Mouse (Mus musculus) G1E (cell line): ENCODE results near the gene Ehd1. TPM values are rescaled to one million over a fixed set of nuclear protein-coding genes. Genes with fewer than 3 reads are reported as not detected.

Experiments
- ATAC-seq: 2 replicates; pipeline ENCODE4 v1.8.0; 2016; ENCODE audit warnings: mild to moderate bottlenecking; ENCODE audit not compliant: insufficient number of reproducible peaks, poor library complexity, low FRiP score, severe bottlenecking; ENCODE audit errors: extremely low read depth
- DNase-seq: peaks from one replicate; pipeline ENCODE4 v3.0.0; 2012; ENCODE audit warnings: low spot score
- H3K27me3 ChIP-seq: 2 replicates; pipeline ENCODE4 v1.6.1; 2012; ENCODE audit warnings: mild to moderate bottlenecking, low read length, inconsistent platforms; ENCODE audit not compliant: insufficient read depth
- H3K36me3 ChIP-seq: replicated peaks from 2 replicates; pipeline ENCODE3; 2012; ENCODE audit warnings: mild to moderate bottlenecking, inconsistent platforms
- H3K4me1 ChIP-seq: 2 replicates; pipeline ENCODE4 v1.6.1; 2012; ENCODE audit warnings: low read depth, low read length, inconsistent platforms, mixed read lengths; ENCODE audit not compliant: insufficient read depth
- H3K4me3 ChIP-seq: 2 replicates; pipeline ENCODE4 v1.5.1; 2012; ENCODE audit warnings: low read depth, mild to moderate bottlenecking, inconsistent platforms, low read length, moderate library complexity, mixed read lengths
- H3K9me3 ChIP-seq: replicated peaks from 2 replicates; pipeline ENCODE4 v1.6.1; 2012; ENCODE audit warnings: inconsistent platforms
- CTCF ChIP-seq: IDR thresholded peaks from 2 replicates; pipeline ENCODE4 v1.5.1; 2012; ENCODE audit warnings: low read depth, low read length, inconsistent platforms, mixed read lengths
- GATA1 ChIP-seq: IDR thresholded peaks from 2 replicates; pipeline ENCODE4 v1.6.1; 2012; ENCODE audit warnings: borderline replicate concordance, low read length, inconsistent platforms, mixed read lengths
- GATA2 ChIP-seq: IDR thresholded peaks from 2 replicates; pipeline ENCODE4 v1.6.1; 2012; ENCODE audit warnings: low read depth, low read length, inconsistent platforms, borderline replicate concordance
- POLR2AphosphoS5 ChIP-seq: IDR thresholded peaks from 2 replicates; pipeline ENCODE4 v1.6.1; 2012; ENCODE audit warnings: low read depth, low read length, inconsistent platforms; ENCODE audit not compliant: insufficient replicate concordance
- TAL1 ChIP-seq: conservative IDR thresholded peaks from 2 replicates; pipeline ENCODE4 v1.6.1; 2012; ENCODE audit warnings: low read depth, low read length, inconsistent platforms, mixed read lengths
- polyA plus RNA-seq: library from polyadenylated mRNA; stranded (reverse); fragments of >175 nt; gene quantifications from 2 replicates; pipeline ENCODE4 v1.2.3, GENCODE M21; 2012
- total RNA-seq, 2 experiments: library from RNA; stranded (forward) in 1 of 2; stranded (reverse) in 1 of 2; fragments of 200-1000 nt in 1 of 2; fragments of >200 nt in 1 of 2; fragmentation: Nextera tagmentation in 1 of 2; gene quantifications; 2 replicates each; pipeline ENCODE4 v1.2.3; 2014 to 2017

The Ehd1 gene
- total and polyA plus RNA-seq, 3 experiments = 18.7 to 132 (median 23.3) TPM

- ATAC-seq (no peak), DNase-seq (no peak)
- TF ChIP-seq TAL1 = no peak
- no peak for TF ChIP-seq CTCF
- TF ChIP-seq GATA2 = no peak
- no peak for TF ChIP-seq POLR2AphosphoS5
- no peak for TF ChIP-seq GATA1
- H3K4me3 ChIP-seq = peak overlapping the region; percentile 31; the same call in 1 of the 2 replicates
- H3K27me3 ChIP-seq = no peaks in the 10 kb centered on the region
- H3K9me3 ChIP-seq = no peaks in the 10 kb centered on the region
- peaks cover 87% of the 10 kb centered on the region for H3K4me1 ChIP-seq
- H3K36me3 ChIP-seq = peaks cover 36% of the 10 kb centered on the region
These were observed 25.6 kb downstream of the Ehd1 start for GRCm38 (mm10) chr19:6302114-6302513.

- Histone ChIP-seq H3K36me3 (peaks cover 31% of the 10 kb centered on the region), H3K9me3 (no peaks in the 10 kb centered on the region), H3K4me1 (peaks cover 87% of the 10 kb centered on the region), H3K4me3 (peak overlapping the region; percentile 31; the same call in 1 of the 2 replicates), H3K27me3 (no peaks in the 10 kb centered on the region)
- TF ChIP-seq POLR2AphosphoS5 = no peak
- ATAC-seq (no peak), DNase-seq (no peak)
These were observed 26.0 kb downstream of the Ehd1 start for GRCm38 (mm10) chr19:6302522-6302921.

- TF ChIP-seq TAL1 (no peak), CTCF (no peak), GATA1 (no peak), GATA2 (no peak), POLR2AphosphoS5 (no peak)
- Histone ChIP-seq H3K4me1 (peaks cover 86% of the 10 kb centered on the region), H3K27me3 (no peaks in the 10 kb centered on the region), H3K4me3 (no peak overlapping the region), H3K9me3 (no peaks in the 10 kb centered on the region), H3K36me3 (peaks cover 27% of the 10 kb centered on the region)
- DNase-seq (no peak), ATAC-seq (no peak)
These were observed 27.3 kb downstream of the Ehd1 start for GRCm38 (mm10) chr19:6303831-6304230.

GRCm38 (mm10) chr19:6304787-6305516 lies 28.4 kb downstream of the Ehd1 start:
- Histone ChIP-seq H3K36me3 (peaks cover 27% of the 10 kb centered on the region), H3K4me1 (peaks cover 78% of the 10 kb centered on the region)
- peak; percentile 76 for DNase-seq

GRCm38 (mm10) chr19:6305517-6306115 lies 29.1 kb downstream of the Ehd1 start:
- Histone ChIP-seq H3K27me3 (no peaks in the 10 kb centered on the region), H3K9me3 (no peaks in the 10 kb centered on the region), H3K36me3 (peaks cover 30% of the 10 kb centered on the region), H3K4me3 (peak overlapping the region; percentile 77), H3K4me1 (peaks cover 72% of the 10 kb centered on the region)
- DNase-seq (no peak), ATAC-seq (no peak)
- no peak for TF ChIP-seq POLR2AphosphoS5
- TF ChIP-seq GATA1 = no peak
- TF ChIP-seq CTCF = no peak
- no peak for TF ChIP-seq TAL1

More at GRCm38 (mm10) chr19:6304787-6305516, 28.4 kb downstream of the Ehd1 start:
- Histone ChIP-seq H3K4me3 (no peak overlapping the region), H3K9me3 (no peaks in the 10 kb centered on the region), H3K27me3 (no peaks in the 10 kb centered on the region)
- TF ChIP-seq POLR2AphosphoS5 = no peak
- TF ChIP-seq CTCF = peak; percentile 97
- no peak; the same call in 1 of the 2 replicates for ATAC-seq

GRCm38 (mm10) chr19:6306137-6306551 lies 29.6 kb downstream of the Ehd1 start, which contains the start of gene Cdc42bpg:
Gene Cdc42bpg (plus strand): TSS chr19:6306456.
- peaks cover 67% of the 10 kb centered on the region for H3K4me1 ChIP-seq
- peak; percentile 77 for DNase-seq
- TF ChIP-seq CTCF = no peak
- TF ChIP-seq GATA1 = no peak
- no peak for TF ChIP-seq POLR2AphosphoS5
- TF ChIP-seq TAL1 = no peak
- TF ChIP-seq GATA2 = no peak

More at GRCm38 (mm10) chr19:6306137-6306551, 29.6 kb downstream of the Ehd1 start, which contains the start of gene Cdc42bpg:
- H3K9me3 ChIP-seq = no peaks in the 10 kb centered on the region
- peak within 1 kb of the TSS; percentile 77 for H3K4me3 ChIP-seq
- H3K36me3 ChIP-seq = peaks cover 35% of the 10 kb centered on the region
- H3K27me3 ChIP-seq = no peaks in the 10 kb centered on the region
- no peak; the same call in 1 of the 2 replicates for ATAC-seq
